Mouse (Mus musculus) midbrain, embryonic 15.5 days (tissue): ENCODE measurements around the gene Cul4b. TPM values are rescaled to one million over a fixed set of nuclear protein-coding genes. Genes with fewer than 3 reads are reported as not detected.

ENCODE experiments used
- ATAC-seq: fragments of 200-750 bp; cut with Nextera tagmentation; replicated peaks from 2 replicates; pipeline ENCODE4 v1.8.0; 2017; ENCODE audit warnings: moderate TSS enrichment
- H3K27ac ChIP-seq: fragments of 300-500 bp; sonication (generic); 2 replicates; pipeline ENCODE4 v1.5.1; 2015; ENCODE audit warnings: mild to moderate bottlenecking, inconsistent platforms
- H3K27me3 ChIP-seq: fragments of 300-500 bp; sonication (generic); replicated peaks from 2 replicates; pipeline ENCODE4 v1.6.1; 2015; ENCODE audit warnings: inconsistent platforms
- H3K36me3 ChIP-seq: fragments of 300-500 bp; sonication (generic); replicated peaks from 2 replicates; pipeline ENCODE4 v1.6.1; 2015; ENCODE audit warnings: inconsistent platforms
- H3K4me1 ChIP-seq: fragments of 300-500 bp; sonication (generic); 2 replicates; pipeline ENCODE4 v1.6.1; 2015; ENCODE audit warnings: inconsistent platforms
- H3K4me2 ChIP-seq: fragments of 300-500 bp; sonication (generic); 2 replicates; pipeline ENCODE4 v1.6.1; 2015; ENCODE audit warnings: inconsistent platforms, mild to moderate bottlenecking, moderate library complexity
- H3K4me3 ChIP-seq: fragments of 300-500 bp; sonication (generic); 2 replicates; pipeline ENCODE4 v1.5.1; 2015; ENCODE audit warnings: mild to moderate bottlenecking, inconsistent platforms
- H3K9ac ChIP-seq: fragments of 300-500 bp; sonication (generic); 2 replicates; pipeline ENCODE4 v1.6.1; 2015; ENCODE audit warnings: mild to moderate bottlenecking, inconsistent platforms
- H3K9me3 ChIP-seq: fragments of 300-500 bp; sonication (generic); 2 replicates; pipeline ENCODE4 v1.6.1; 2016; ENCODE audit warnings: inconsistent platforms
- WGBS: fragments of 180-500 bp; shearing (Covaris S2); methylation state at CpG from one replicate; pipeline ENCODE4 v1.1.7; 2015; ENCODE audit warnings: mixed read lengths; 5-methylcytosine and 5-hydroxymethylcytosine counted together
- polyA plus RNA-seq: library from polyadenylated mRNA; unstranded; fragments of >200 nt; fragmentation: Nextera tagmentation; extraction: Ambion mirVana; gene quantifications from 2 replicates; pipeline ENCODE4 v1.2.1, GENCODE M21; 2015

Cul4b gene
- 14.3 and 16.2 TPM in 2 replicates for polyA plus RNA-seq

GRCm38 (mm10) chrX:38576078-38576477 is at the start of gene Cul4b:
TSS of gene Cul4b (minus strand) at chrX:38576196.
- no peak for ATAC-seq
- no peak within 1 kb of the TSS for H3K4me3 ChIP-seq
- no peaks in the 10 kb centered on the region for H3K9me3 ChIP-seq
- H3K4me2 ChIP-seq: no peak within 1 kb of the TSS
- H3K27ac ChIP-seq: no peak within 1 kb of the TSS
- no peaks in the 10 kb centered on the region for H3K36me3 ChIP-seq
- H3K4me1 ChIP-seq: no peaks in the 10 kb centered on the region
- 88% methylated on average over 15 of the region's 15 CpGs for WGBS
- no peak within 1 kb of the TSS for H3K9ac ChIP-seq
- no peaks in the 10 kb centered on the region for H3K27me3 ChIP-seq

GRCm38 (mm10) chrX:38600995-38601369 is 25.0 kb upstream of the Cul4b start:
- no peaks in the 10 kb centered on the region for H3K4me1 ChIP-seq
- H3K9me3 ChIP-seq: no peaks in the 10 kb centered on the region
- WGBS: 17% methylated on average over 3 of the region's 3 CpGs
- no peaks in the 10 kb centered on the region for H3K27me3 ChIP-seq
- peak overlapping the region; percentile 86 for H3K27ac ChIP-seq
- H3K4me3 ChIP-seq: peak overlapping the region; percentile 48
- H3K4me2 ChIP-seq: peak overlapping the region; percentile 53
- H3K36me3 ChIP-seq: no peaks in the 10 kb centered on the region
- H3K9ac ChIP-seq: peak overlapping the region; percentile 54
- ATAC-seq: peak; percentile 87

GRCm38 (mm10) chrX:38600177-38600994 is 24.4 kb upstream of the Cul4b start, which contains the start of gene Mcts1:
TSS of gene Mcts1 (plus strand) at chrX:38600578.
- WGBS: 24% methylated on average over 26 of the region's 26 CpGs

GRCm38 (mm10) chrX:38593180-38593889 is 17.3 kb upstream of the Cul4b start:
- H3K36me3 ChIP-seq: no peaks in the 10 kb centered on the region
- H3K4me1 ChIP-seq: no peaks in the 10 kb centered on the region
- no peaks in the 10 kb centered on the region for H3K27me3 ChIP-seq
- WGBS: 69% methylated on average over 5 of the region's 5 CpGs
- no peak overlapping the region for H3K27ac ChIP-seq
- H3K9ac ChIP-seq: no peak overlapping the region
- no peak for ATAC-seq
- H3K4me2 ChIP-seq: no peak overlapping the region
- H3K4me3 ChIP-seq: no peak overlapping the region
- no peaks in the 10 kb centered on the region for H3K9me3 ChIP-seq

More at GRCm38 (mm10) chrX:38600177-38600994, 24.4 kb upstream of the Cul4b start, which contains the start of gene Mcts1:
- ATAC-seq: peak; percentile 94
- peak within 1 kb of the TSS; percentile 86 for H3K27ac ChIP-seq
- H3K27me3 ChIP-seq: no peaks in the 10 kb centered on the region
- no peaks in the 10 kb centered on the region for H3K4me1 ChIP-seq
- H3K9ac ChIP-seq: peak within 1 kb of the TSS; percentile 54
- peak within 1 kb of the TSS; percentile 48 for H3K4me3 ChIP-seq
- H3K4me2 ChIP-seq: peak within 1 kb of the TSS; percentile 53
- H3K36me3 ChIP-seq: no peaks in the 10 kb centered on the region
- H3K9me3 ChIP-seq: no peaks in the 10 kb centered on the region

GRCm38 (mm10) chrX:38591749-38592148 is 15.8 kb upstream of the Cul4b start:
- no peak for ATAC-seq
- Histone ChIP-seq H3K9me3 (no peaks in the 10 kb centered on the region), H3K4me1 (no peaks in the 10 kb centered on the region), H3K27me3 (no peaks in the 10 kb centered on the region), H3K4me3 (no peak overlapping the region), H3K36me3 (no peaks in the 10 kb centered on the region), H3K4me2 (no peak overlapping the region), H3K27ac (no peak overlapping the region), H3K9ac (no peak overlapping the region)
- WGBS: 84% methylated on average over 3 of the region's 3 CpGs

GRCm38 (mm10) chrX:38589827-38590226 is 13.8 kb upstream of the Cul4b start:
- no peaks in the 10 kb centered on the region for H3K27me3 ChIP-seq
- no peak overlapping the region for H3K4me2 ChIP-seq
- H3K4me1 ChIP-seq: no peaks in the 10 kb centered on the region
- H3K27ac ChIP-seq: no peak overlapping the region
- H3K36me3 ChIP-seq: no peaks in the 10 kb centered on the region
- H3K9ac ChIP-seq: no peak overlapping the region
- H3K4me3 ChIP-seq: no peak overlapping the region
- H3K9me3 ChIP-seq: no peaks in the 10 kb centered on the region
- no peak for ATAC-seq
- 52% methylated on average over 4 of the region's 4 CpGs for WGBS

- no peaks in the 10 kb centered on the region for H3K36me3 ChIP-seq
- no peaks in the 10 kb centered on the region for H3K4me1 ChIP-seq
- no peaks in the 10 kb centered on the region for H3K9me3 ChIP-seq
- H3K27ac ChIP-seq: no peak overlapping the region
- no peaks in the 10 kb centered on the region for H3K27me3 ChIP-seq
- no peak for ATAC-seq
- H3K4me2 ChIP-seq: no peak overlapping the region
- no peak overlapping the region for H3K4me3 ChIP-seq
- no peak overlapping the region for H3K9ac ChIP-seq
Measured at GRCm38 (mm10) chrX:38583261-38583660, 7.3 kb upstream of the Cul4b start.

- H3K9me3 ChIP-seq: no peaks in the 10 kb centered on the region
- no peaks in the 10 kb centered on the region for H3K27me3 ChIP-seq
- H3K4me1 ChIP-seq: no peaks in the 10 kb centered on the region
- no peak overlapping the region for H3K4me2 ChIP-seq
- no peaks in the 10 kb centered on the region for H3K36me3 ChIP-seq
- no peak overlapping the region for H3K27ac ChIP-seq
- no peak for ATAC-seq
- 93% methylated on average over 1 of the region's 1 CpGs for WGBS
- H3K9ac ChIP-seq: no peak overlapping the region
- H3K4me3 ChIP-seq: no peak overlapping the region
Measured at GRCm38 (mm10) chrX:38581140-38581539, 5.1 kb upstream of the Cul4b start.

- WGBS: 71% methylated on average over 6 of the region's 6 CpGs
- no peaks in the 10 kb centered on the region for H3K9me3 ChIP-seq
- ATAC-seq: no peak
Measured at GRCm38 (mm10) chrX:38566521-38567205, 9.3 kb downstream of the Cul4b start.

GRCm38 (mm10) chrX:38565176-38565542 is 10.8 kb downstream of the Cul4b start:
- 23% methylated on average over 7 of the region's 8 CpGs for WGBS
- ATAC-seq: no peak
- Histone ChIP-seq H3K4me2 (peak overlapping the region; percentile 50), H3K4me3 (peak overlapping the region; percentile 59), H3K27me3 (no peaks in the 10 kb centered on the region), H3K27ac (peak overlapping the region; percentile 95; the same call in 1 of the 2 replicates), H3K4me1 (peaks cover 5% of the 10 kb centered on the region; the same call in 1 of the 2 replicates), H3K36me3 (no peaks in the 10 kb centered on the region), H3K9ac (no peak overlapping the region), H3K9me3 (no peaks in the 10 kb centered on the region)

More at GRCm38 (mm10) chrX:38566521-38567205, 9.3 kb downstream of the Cul4b start:
- Histone ChIP-seq H3K27ac (no peak overlapping the region), H3K4me1 (peaks cover 5% of the 10 kb centered on the region; the same call in 1 of the 2 replicates), H3K27me3 (no peaks in the 10 kb centered on the region), H3K4me3 (no peak overlapping the region), H3K9ac (no peak overlapping the region), H3K4me2 (no peak overlapping the region), H3K36me3 (no peaks in the 10 kb centered on the region)

- Histone ChIP-seq H3K4me1 (peaks cover 5% of the 10 kb centered on the region; the same call in 1 of the 2 replicates), H3K27ac (peak overlapping the region; percentile 95), H3K4me3 (peak overlapping the region; percentile 59), H3K9me3 (no peaks in the 10 kb centered on the region), H3K4me2 (peak overlapping the region; percentile 64), H3K27me3 (no peaks in the 10 kb centered on the region), H3K36me3 (no peaks in the 10 kb centered on the region), H3K9ac (peak overlapping the region; percentile 57)
- WGBS: 16% methylated on average over 48 of the region's 52 CpGs
- ATAC-seq: peak; percentile 97
Measured at GRCm38 (mm10) chrX:38564542-38565175, 11.3 kb downstream of the Cul4b start.
